Mouse (Mus musculus): ENCODE results near the gene Coa3.

Coa3 gene

GRCm38 (mm10) chr11:101252941-101253340, 26.0 kb downstream of the Coa3 start:
- DNase-seq (ENCODE audit: low spot score in 2 of 2) = no peak

- DNase-seq (ENCODE audit: low spot score in 2 of 2) = no peak
These were observed 27.9 kb downstream of the Coa3 start for GRCm38 (mm10) chr11:101251031-101251430.

GRCm38 (mm10) chr11:101248258-101248994, 30.5 kb downstream of the Coa3 start:
- DNase-seq (ENCODE audit: low spot score in 2 of 2) = peak; percentile 50 to 77

GRCm38 (mm10) chr11:101247521-101248030, 31.3 kb downstream of the Coa3 start:
- no peak for DNase-seq (ENCODE audit: low spot score in 2 of 2)

- DNase-seq (ENCODE audit: low spot score in 2 of 2) = no peak
These were observed 32.3 kb downstream of the Coa3 start for GRCm38 (mm10) chr11:101246702-101247012.

- peak in 1 of 2 experiments; percentile 44 for DNase-seq (ENCODE audit: low spot score in 2 of 2)
These were observed 32.8 kb downstream of the Coa3 start, which contains the start of gene Ramp2 for GRCm38 (mm10) chr11:101245855-101246701. Gene Ramp2, plus strand, starts transcription at chr11:101246028.

GRCm38 (mm10) chr11:101245071-101245470, 33.8 kb downstream of the Coa3 start:
- DNase-seq (ENCODE audit: low spot score in 2 of 2) = no peak

- no peak for DNase-seq (ENCODE audit: low spot score in 2 of 2)
These were observed 40.8 kb downstream of the Coa3 start for GRCm38 (mm10) chr11:101238071-101238647.

- DNase-seq (ENCODE audit: low spot score in 2 of 2) = no peak
These were observed 42.1 kb downstream of the Coa3 start for GRCm38 (mm10) chr11:101236782-101237181.

- no peak for DNase-seq (ENCODE audit: low spot score in 2 of 2)
These were observed 43.5 kb downstream of the Coa3 start for GRCm38 (mm10) chr11:101235429-101235828.

- DNase-seq (ENCODE audit: low spot score in 2 of 2) = no peak
These were observed 44.8 kb downstream of the Coa3 start for GRCm38 (mm10) chr11:101234124-101234523.

- DNase-seq (ENCODE audit: low spot score in 2 of 2) = no peak
These were observed 45.7 kb downstream of the Coa3 start for GRCm38 (mm10) chr11:101233240-101233639.

GRCm38 (mm10) chr11:101232010-101232839, 46.7 kb downstream of the Coa3 start:
- no peak for DNase-seq (ENCODE audit: low spot score in 2 of 2)

- no peak for DNase-seq (ENCODE audit: low spot score in 2 of 2)
These were observed 47.7 kb downstream of the Coa3 start for GRCm38 (mm10) chr11:101230991-101231871.

GRCm38 (mm10) chr11:101230526-101230925, 48.4 kb downstream of the Coa3 start:
- no peak for DNase-seq (ENCODE audit: low spot score in 2 of 2)

- no peak for DNase-seq (ENCODE audit: low spot score in 2 of 2)
These were observed 48.8 kb downstream of the Coa3 start for GRCm38 (mm10) chr11:101230061-101230511.

- no peak for DNase-seq (ENCODE audit: low spot score in 2 of 2)
These were observed 49.5 kb downstream of the Coa3 start for GRCm38 (mm10) chr11:101229361-101229900.
